Mouse (Mus musculus) retina, embryonic 14.5 days (tissue): Measurements from ENCODE around the gene Ces1a.

Experiments used
- DNase-seq: peaks from one replicate; pipeline ENCODE4 v3.0.0-alpha.2; 2015; ENCODE audit warnings: low spot score

Ces1a gene

DNA sequence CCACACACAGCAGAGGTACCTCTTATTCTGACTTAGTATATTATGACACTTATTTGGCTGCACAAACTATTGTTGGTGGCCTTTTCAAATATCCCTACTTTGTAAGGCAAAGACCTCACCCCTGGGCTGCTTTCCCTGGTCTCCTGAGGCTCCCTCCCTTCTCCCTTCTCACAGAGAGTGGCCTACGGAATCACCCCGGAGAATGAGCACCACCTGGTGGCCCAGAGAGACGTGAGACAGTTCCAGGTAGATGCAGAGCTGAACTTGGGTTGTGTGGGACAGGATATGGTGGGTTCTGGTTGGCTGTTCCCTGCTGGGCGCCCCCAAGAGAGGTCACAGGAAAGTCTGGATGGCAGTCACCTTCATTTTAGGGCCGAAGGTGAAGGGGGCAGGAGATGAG lies 51.2 kb downstream of the Ces1a start:
- peak; percentile 58 for DNase-seq

DNA sequence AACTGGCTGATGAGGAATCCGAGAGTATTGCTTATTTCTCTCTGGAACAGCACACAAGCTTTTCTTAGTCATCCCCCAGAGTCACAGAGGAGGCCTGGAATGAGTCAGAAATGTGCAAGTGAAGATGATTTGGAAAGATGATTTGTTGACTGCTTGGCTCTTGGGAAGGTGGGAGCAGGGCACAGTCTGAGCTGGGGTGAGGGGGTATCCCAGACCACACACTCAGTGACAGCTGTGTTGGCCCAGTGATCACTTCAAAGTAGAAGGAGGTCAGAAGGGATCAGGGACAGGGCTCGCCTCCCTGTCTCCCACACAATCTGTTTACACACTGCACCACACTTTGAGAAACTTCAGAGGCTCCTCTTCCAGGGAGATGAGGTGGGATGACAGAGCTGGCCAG lies 63.6 kb downstream of the Ces1a start:
- DNase-seq = no peak

- DNase-seq = no peak
Observed at GRCm38 (mm10) chr8:92982491-92982890, 65.5 kb downstream of the Ces1a start.

DNA sequence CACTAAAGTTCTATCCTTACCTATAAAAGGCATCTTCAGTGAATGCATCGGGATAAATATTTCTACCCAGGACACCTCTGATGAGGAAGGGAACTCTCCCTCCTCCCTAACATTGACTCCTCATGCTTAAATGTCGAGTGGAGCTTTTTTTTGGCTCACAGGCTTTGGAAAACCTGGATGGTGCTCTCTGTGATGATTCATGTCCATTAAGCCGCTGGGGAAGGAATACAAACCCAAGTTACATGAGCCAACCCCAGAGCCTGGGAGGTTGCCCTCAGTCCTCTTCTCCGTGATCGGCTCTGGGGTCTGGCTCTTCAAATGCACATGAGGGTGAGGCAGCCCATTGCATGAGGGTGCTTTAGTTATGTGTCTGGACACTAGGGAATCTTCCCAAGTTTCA lies 71.3 kb downstream of the Ces1a start:
- no peak for DNase-seq

GRCm38 (mm10) chr8:92972949-92973348 lies 75.0 kb downstream of the Ces1a start:
- no peak for DNase-seq
